Mouse (Mus musculus) heart, embryonic 10.5 days (tissue): ENCODE results near the gene Foxj3. TPM values are rescaled to one million over a fixed set of nuclear protein-coding genes. Genes with fewer than 3 reads are reported as not detected.

Experiments used
- DNase-seq: peaks from one replicate; pipeline ENCODE4 v3.0.0-alpha.2; 2017; ENCODE audit warnings: low spot score
- H3K27ac ChIP-seq: fragments of 300-500 bp; sonication (generic); 2 replicates; pipeline ENCODE4 v1.5.1; 2016; ENCODE audit warnings: mild to moderate bottlenecking
- H3K27me3 ChIP-seq: fragments of 300-500 bp; sonication (generic); 2 replicates; pipeline ENCODE4 v1.6.1; 2016; ENCODE audit warnings: mild to moderate bottlenecking; ENCODE audit not compliant: poor library complexity, insufficient read depth, severe bottlenecking
- H3K36me3 ChIP-seq: fragments of 300-500 bp; sonication (generic); 2 replicates; pipeline ENCODE4 v1.6.1; 2016; ENCODE audit warnings: mild to moderate bottlenecking, moderate library complexity
- H3K4me1 ChIP-seq: fragments of 300-500 bp; sonication (generic); 2 replicates; pipeline ENCODE4 v1.6.1; 2016; ENCODE audit warnings: mild to moderate bottlenecking
- H3K4me3 ChIP-seq: fragments of 300-500 bp; sonication (generic); 2 replicates; pipeline ENCODE4 v1.5.1; 2016; ENCODE audit warnings: mild to moderate bottlenecking, moderate library complexity
- H3K9me3 ChIP-seq: fragments of 300-500 bp; sonication (generic); 2 replicates; pipeline ENCODE4 v1.6.1; 2016; ENCODE audit warnings: mild to moderate bottlenecking, moderate library complexity
- WGBS: fragments of 180-500 bp; shearing (Covaris S2); methylation state at CpG from one replicate; pipeline ENCODE4 v1.1.7; 2016; 5-methylcytosine and 5-hydroxymethylcytosine counted together
- polyA plus RNA-seq: library from polyadenylated mRNA; unstranded; fragments of >200 nt; fragmentation: Nextera tagmentation; extraction: Ambion mirVana; gene quantifications from 2 replicates; pipeline ENCODE4 v1.2.1, GENCODE M21; 2016

Gene Foxj3
- polyA plus RNA-seq, 1 experiment from 2014 or later, result 22.0 TPM

GRCm38 (mm10) chr4:119660007-119660406, 123.2 kb downstream of the Foxj3 start:
- H3K4me1 ChIP-seq, result peaks cover 46% of the 10 kb centered on the region
- no peaks in the 10 kb centered on the region for H3K27me3 ChIP-seq
- 77% methylated on average over 8 of the region's 8 CpGs for WGBS
- DNase-seq, result no peak
- H3K4me3 ChIP-seq, result no peak overlapping the region
- no peaks in the 10 kb centered on the region for H3K36me3 ChIP-seq
- no peaks in the 10 kb centered on the region for H3K9me3 ChIP-seq
- peak overlapping the region; percentile 86 for H3K27ac ChIP-seq

- H3K27me3 ChIP-seq, result no peaks in the 10 kb centered on the region
- WGBS, result 31% methylated on average over 4 of the region's 4 CpGs
- H3K9me3 ChIP-seq, result no peaks in the 10 kb centered on the region
- H3K36me3 ChIP-seq, result no peaks in the 10 kb centered on the region
- no peak overlapping the region for H3K4me3 ChIP-seq
- H3K27ac ChIP-seq, result peak overlapping the region; percentile 86
- H3K4me1 ChIP-seq, result peaks cover 57% of the 10 kb centered on the region
- peak; percentile 81 for DNase-seq
Measured at GRCm38 (mm10) chr4:119662151-119662550, 125.3 kb downstream of the Foxj3 start.

GRCm38 (mm10) chr4:119662976-119663375, 126.2 kb downstream of the Foxj3 start:
- peaks cover 57% of the 10 kb centered on the region for H3K4me1 ChIP-seq
- 83% methylated on average over 7 of the region's 7 CpGs for WGBS
- H3K27ac ChIP-seq, result peak overlapping the region; percentile 86
- H3K9me3 ChIP-seq, result no peaks in the 10 kb centered on the region
- H3K4me3 ChIP-seq, result no peak overlapping the region
- no peaks in the 10 kb centered on the region for H3K27me3 ChIP-seq
- no peaks in the 10 kb centered on the region for H3K36me3 ChIP-seq
- no peak for DNase-seq

- Histone ChIP-seq H3K36me3 (no peaks in the 10 kb centered on the region), H3K27me3 (no peaks in the 10 kb centered on the region), H3K4me1 (peaks cover 57% of the 10 kb centered on the region), H3K9me3 (no peaks in the 10 kb centered on the region), H3K27ac (peak overlapping the region; percentile 86), H3K4me3 (no peak overlapping the region)
- no peak for DNase-seq
- WGBS, result 91% methylated on average over 14 of the region's 14 CpGs
Measured at GRCm38 (mm10) chr4:119663409-119664095, 126.7 kb downstream of the Foxj3 start.

GRCm38 (mm10) chr4:119665166-119665565, 128.4 kb downstream of the Foxj3 start:
- H3K27ac ChIP-seq, result peak overlapping the region; percentile 6; the same call in 1 of the 2 replicates
- 0 out of 2 replicates have a peak, but pooled peaks cover 3% of the 10 kb centered on the region for H3K27me3 ChIP-seq
- no peak overlapping the region for H3K4me3 ChIP-seq
- H3K4me1 ChIP-seq, result peaks cover 54% of the 10 kb centered on the region
- 88% methylated on average over 2 of the region's 2 CpGs for WGBS
- no peaks in the 10 kb centered on the region for H3K9me3 ChIP-seq
- no peaks in the 10 kb centered on the region for H3K36me3 ChIP-seq
- DNase-seq, result no peak

- Histone ChIP-seq H3K4me3 (no peak overlapping the region), H3K27ac (peak overlapping the region; percentile 69; the same call in 1 of the 2 replicates), H3K9me3 (no peaks in the 10 kb centered on the region), H3K4me1 (peaks cover 54% of the 10 kb centered on the region), H3K27me3 (0 out of 2 replicates have a peak, but pooled peaks cover 3% of the 10 kb centered on the region), H3K36me3 (no peaks in the 10 kb centered on the region)
- no peak for DNase-seq
- WGBS, result 34% methylated on average over 8 of the region's 8 CpGs
Measured at GRCm38 (mm10) chr4:119666116-119666515, 129.3 kb downstream of the Foxj3 start.

GRCm38 (mm10) chr4:119667454-119667853, 130.7 kb downstream of the Foxj3 start:
- H3K4me3 ChIP-seq, result no peak overlapping the region
- H3K36me3 ChIP-seq, result no peaks in the 10 kb centered on the region
- 30% methylated on average over 5 of the region's 5 CpGs for WGBS
- H3K9me3 ChIP-seq, result no peaks in the 10 kb centered on the region
- 0 out of 2 replicates have a peak, but pooled peaks cover 3% of the 10 kb centered on the region for H3K27me3 ChIP-seq
- no peak overlapping the region for H3K27ac ChIP-seq
- no peak for DNase-seq
- H3K4me1 ChIP-seq, result peaks cover 54% of the 10 kb centered on the region

- Histone ChIP-seq H3K4me1 (peaks cover 51% of the 10 kb centered on the region), H3K4me3 (no peak overlapping the region), H3K9me3 (no peaks in the 10 kb centered on the region), H3K27ac (no peak overlapping the region), H3K27me3 (0 out of 2 replicates have a peak, but pooled peaks cover 3% of the 10 kb centered on the region), H3K36me3 (no peaks in the 10 kb centered on the region)
- 92% methylated on average over 3 of the region's 3 CpGs for WGBS
- no peak for DNase-seq
Measured at GRCm38 (mm10) chr4:119668185-119668584, 131.4 kb downstream of the Foxj3 start.

- H3K36me3 ChIP-seq, result no peaks in the 10 kb centered on the region
- H3K9me3 ChIP-seq, result no peaks in the 10 kb centered on the region
- peaks cover 48% of the 10 kb centered on the region for H3K4me1 ChIP-seq
- H3K27ac ChIP-seq, result 0 out of 2 replicates have a peak overlapping the region, but pooled peaks have one; percentile 19
- 81% methylated on average over 4 of the region's 4 CpGs for WGBS
- H3K4me3 ChIP-seq, result no peak overlapping the region
- no peak for DNase-seq
- H3K27me3 ChIP-seq, result 0 out of 2 replicates have a peak, but pooled peaks cover 3% of the 10 kb centered on the region
Measured at GRCm38 (mm10) chr4:119668596-119668995, 131.8 kb downstream of the Foxj3 start.

GRCm38 (mm10) chr4:119669356-119670209, 132.8 kb downstream of the Foxj3 start:
- WGBS, result 76% methylated on average over 10 of the region's 10 CpGs
- Histone ChIP-seq H3K27ac (0 out of 2 replicates have a peak overlapping the region, but pooled peaks have one; percentile 36), H3K4me1 (peaks cover 48% of the 10 kb centered on the region)

GRCm38 (mm10) chr4:119670210-119670555, 133.4 kb downstream of the Foxj3 start:
- no peaks in the 10 kb centered on the region for H3K36me3 ChIP-seq
- 0 out of 2 replicates have a peak overlapping the region, but pooled peaks have one; percentile 36 for H3K27ac ChIP-seq
- no peaks in the 10 kb centered on the region for H3K9me3 ChIP-seq
- H3K4me3 ChIP-seq, result no peak overlapping the region
- DNase-seq, result no peak
- H3K4me1 ChIP-seq, result peaks cover 48% of the 10 kb centered on the region
- H3K27me3 ChIP-seq, result 0 out of 2 replicates have a peak, but pooled peaks cover 3% of the 10 kb centered on the region
- WGBS, result 59% methylated on average over 7 of the region's 7 CpGs

More at GRCm38 (mm10) chr4:119669356-119670209, 132.8 kb downstream of the Foxj3 start:
- Histone ChIP-seq H3K4me3 (no peak overlapping the region), H3K27me3 (0 out of 2 replicates have a peak, but pooled peaks cover 3% of the 10 kb centered on the region), H3K36me3 (no peaks in the 10 kb centered on the region), H3K9me3 (no peaks in the 10 kb centered on the region)
- DNase-seq, result no peak

- 73% methylated on average over 6 of the region's 6 CpGs for WGBS
Measured at GRCm38 (mm10) chr4:119670736-119671135, 133.9 kb downstream of the Foxj3 start.

GRCm38 (mm10) chr4:119671164-119671563, 134.4 kb downstream of the Foxj3 start:
- Histone ChIP-seq H3K27ac (no peak overlapping the region), H3K9me3 (no peaks in the 10 kb centered on the region), H3K4me1 (peaks cover 41% of the 10 kb centered on the region), H3K4me3 (no peak overlapping the region), H3K36me3 (no peaks in the 10 kb centered on the region), H3K27me3 (0 out of 2 replicates have a peak, but pooled peaks cover 3% of the 10 kb centered on the region)
- 69% methylated on average over 9 of the region's 9 CpGs for WGBS
- DNase-seq, result no peak

More at GRCm38 (mm10) chr4:119670736-119671135, 133.9 kb downstream of the Foxj3 start:
- Histone ChIP-seq H3K4me3 (no peak overlapping the region), H3K9me3 (no peaks in the 10 kb centered on the region), H3K4me1 (peaks cover 46% of the 10 kb centered on the region), H3K36me3 (no peaks in the 10 kb centered on the region), H3K27ac (0 out of 2 replicates have a peak overlapping the region, but pooled peaks have one; percentile 39), H3K27me3 (0 out of 2 replicates have a peak, but pooled peaks cover 3% of the 10 kb centered on the region)
- no peak for DNase-seq
